Mouse (Mus musculus) lung, postnatal 25 days (tissue): Measurements from ENCODE around the gene Frmd6.
A peak's percentile ranks its signal among the peaks of the same experiment; 100 is the strongest.

Experiments
- DNase-seq: peaks from one replicate; pipeline ENCODE4 v3.0.0; 2022; ENCODE audit warnings: low spot score

Gene Frmd6

DNA sequence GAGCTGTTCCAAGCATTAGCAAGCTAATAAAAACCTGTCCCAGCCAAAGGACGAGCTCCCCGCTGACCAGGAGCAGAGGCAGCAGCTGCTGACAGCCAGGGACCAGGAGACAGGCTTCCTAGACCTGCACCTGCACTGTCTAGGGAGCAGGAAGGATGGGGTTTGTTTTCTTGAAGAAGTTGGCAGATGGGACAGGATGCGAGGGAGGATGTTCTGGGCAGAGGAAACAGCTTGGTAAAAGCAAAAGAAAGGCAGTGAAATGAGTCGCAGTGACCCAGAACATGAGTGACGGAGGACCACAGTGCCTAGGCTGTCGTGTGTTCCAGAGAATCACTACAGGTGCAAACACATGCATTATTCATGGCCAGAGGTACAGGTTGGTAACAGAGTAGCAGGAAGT lies 27.7 kb downstream of the Frmd6 start:
- peak; percentile 64 for DNase-seq

DNA sequence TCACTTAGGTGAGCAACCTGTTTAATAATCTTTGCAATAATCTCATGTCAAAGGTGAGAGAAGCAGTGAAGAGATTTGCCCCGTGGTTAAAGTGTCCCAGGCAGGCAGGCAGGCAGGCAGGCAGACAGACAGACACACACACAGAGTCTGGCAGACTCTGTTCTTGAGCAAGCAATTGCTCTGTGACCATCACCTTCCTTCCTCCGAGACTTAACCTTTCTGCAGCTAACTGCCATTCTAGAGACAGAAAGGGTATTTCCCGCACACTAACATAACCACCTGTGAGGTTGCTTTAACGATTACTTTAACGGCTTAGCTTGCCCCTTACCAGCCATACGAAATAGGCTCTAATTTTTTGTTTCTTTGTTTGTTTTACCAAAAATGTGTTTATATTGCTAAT lies 30.4 kb downstream of the Frmd6 start:
- no peak for DNase-seq

DNA sequence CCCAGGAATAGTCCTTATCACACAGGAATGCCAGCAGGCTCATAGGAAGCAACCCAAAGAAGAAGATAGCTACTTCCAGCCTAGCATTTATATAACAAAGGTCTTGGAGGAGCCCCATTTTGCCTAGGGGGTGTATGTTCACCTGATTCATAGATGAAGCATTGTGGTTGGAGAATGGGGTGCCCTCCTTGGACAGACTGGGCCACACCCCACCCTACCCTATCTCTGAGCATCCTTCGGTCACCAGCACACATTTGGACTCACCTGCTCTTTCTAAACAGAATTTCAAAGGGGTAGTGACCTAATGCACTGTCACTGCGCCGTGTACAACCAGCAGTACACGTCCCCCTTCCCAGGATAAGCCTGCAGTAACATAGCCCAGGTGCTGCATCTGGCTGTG lies 31.5 kb downstream of the Frmd6 start:
- no peak for DNase-seq

GRCm38 (mm10) chr12:70863281-70863680 lies 38.0 kb downstream of the Frmd6 start:
- DNase-seq: no peak

- DNase-seq: peak; percentile 16
Measured at GRCm38 (mm10) chr12:70867780-70868179, 42.5 kb downstream of the Frmd6 start.

DNA sequence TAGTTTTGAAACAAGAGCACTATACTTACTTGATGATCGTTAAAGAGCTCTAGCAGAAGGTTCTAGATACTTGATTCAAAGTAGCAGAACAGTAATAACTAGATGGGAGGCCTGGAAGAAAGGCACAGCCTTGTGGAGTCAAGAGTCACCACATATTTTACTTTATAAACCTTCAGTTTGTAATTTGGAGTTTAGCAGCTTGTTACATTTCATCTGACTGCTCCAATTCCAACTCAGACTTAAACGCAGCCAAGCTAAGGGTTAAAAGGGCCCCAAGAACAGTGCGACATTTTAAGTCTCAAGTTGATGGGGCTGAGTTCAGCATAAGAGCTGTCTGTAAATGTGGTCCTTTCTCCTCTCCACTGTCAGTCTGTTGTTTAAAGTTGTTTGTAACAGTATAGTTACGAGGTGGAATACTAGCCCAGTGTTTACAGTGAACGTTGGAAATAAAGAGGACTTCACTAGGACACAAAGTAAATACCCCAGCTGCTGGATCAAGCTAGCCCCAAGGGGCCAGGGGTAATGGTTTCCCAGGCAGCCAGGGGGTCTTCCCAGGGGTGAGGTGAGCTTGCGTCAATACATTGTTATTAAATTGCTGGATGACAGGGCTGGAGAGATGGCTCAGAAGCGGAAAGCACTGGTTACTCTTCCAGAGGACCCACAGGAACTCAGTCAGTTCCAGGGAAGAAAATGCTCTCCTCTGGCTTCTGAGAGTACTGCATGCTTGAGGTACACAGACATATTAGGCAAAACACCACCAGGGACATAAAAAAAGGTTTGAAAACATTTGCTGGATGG lies 43.1 kb downstream of the Frmd6 start:
- DNase-seq: no peak

DNA sequence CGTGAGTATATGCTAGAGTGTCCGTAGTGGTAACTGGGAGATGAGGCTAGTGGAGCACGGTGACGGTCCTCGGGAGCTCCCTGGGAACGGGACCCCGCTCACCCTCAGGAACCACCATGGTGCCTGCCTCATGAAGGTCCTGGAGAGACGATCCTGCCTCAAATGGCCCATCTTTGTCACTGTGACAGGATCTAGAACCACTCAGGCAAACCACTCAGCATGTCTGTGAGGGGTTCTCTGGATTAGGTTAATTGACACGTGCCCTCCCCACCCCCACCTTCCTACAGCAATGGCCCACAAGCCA lies 43.6 kb downstream of the Frmd6 start:
- DNase-seq: no peak

GRCm38 (mm10) chr12:70873544-70873943 lies 48.2 kb downstream of the Frmd6 start:
- peak; percentile 59 for DNase-seq

GRCm38 (mm10) chr12:70876270-70876998 lies 51.1 kb downstream of the Frmd6 start:
- no peak for DNase-seq

- DNase-seq: peak; percentile 26
Measured at GRCm38 (mm10) chr12:70877926-70878710, 52.8 kb downstream of the Frmd6 start.

DNA sequence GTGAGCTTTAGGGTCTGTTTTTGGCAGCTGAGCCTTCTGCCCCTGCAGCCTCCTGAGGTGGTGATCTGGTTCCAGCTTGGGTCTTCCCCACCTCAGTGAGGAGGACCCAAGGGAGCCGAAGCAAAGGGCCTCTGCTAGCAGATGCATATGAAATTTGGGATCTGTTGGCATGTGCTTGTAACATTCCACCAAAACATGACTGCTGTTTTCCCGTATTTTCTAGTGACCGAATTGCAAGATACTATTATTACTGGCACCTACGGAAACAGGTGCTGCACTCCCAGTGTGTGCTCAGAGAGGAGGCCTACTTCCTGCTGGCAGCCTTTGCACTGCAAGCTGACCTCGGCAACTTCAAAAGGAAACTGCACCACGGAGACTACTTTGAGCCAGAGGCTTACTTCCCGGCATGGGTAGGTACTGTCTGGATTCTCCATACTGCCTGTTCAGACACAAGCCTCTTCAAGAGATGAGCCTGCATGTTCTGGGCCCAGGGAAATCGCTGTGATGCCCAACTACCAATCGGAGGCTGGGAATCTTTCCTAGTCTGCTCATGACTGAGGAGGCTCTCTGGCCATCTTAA lies 55.2 kb downstream of the Frmd6 start:
- DNase-seq: no peak

DNA sequence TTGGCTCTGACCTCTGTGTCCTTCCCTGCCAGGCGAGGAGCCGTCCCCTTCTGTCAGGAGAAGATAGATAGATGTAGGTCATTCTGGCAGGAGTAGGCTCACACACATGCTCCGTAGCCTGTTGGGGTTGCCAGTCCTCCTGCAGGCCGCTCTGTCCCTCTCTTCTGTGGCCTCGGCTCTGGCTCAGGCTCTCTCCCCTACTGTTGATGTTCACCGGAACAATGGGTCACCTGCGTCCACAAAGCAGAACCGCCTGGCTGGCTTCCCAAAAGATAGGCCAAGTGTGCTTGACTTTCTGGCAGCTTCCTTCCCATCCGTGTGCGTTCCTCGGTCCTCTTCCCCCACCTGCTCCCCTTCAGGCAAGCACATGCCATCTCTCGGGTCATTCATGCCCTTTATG lies 56.0 kb downstream of the Frmd6 start:
- peak; percentile 72 for DNase-seq

- peak; percentile 39 for DNase-seq
Measured at GRCm38 (mm10) chr12:70881854-70882253, 56.5 kb downstream of the Frmd6 start.

DNA sequence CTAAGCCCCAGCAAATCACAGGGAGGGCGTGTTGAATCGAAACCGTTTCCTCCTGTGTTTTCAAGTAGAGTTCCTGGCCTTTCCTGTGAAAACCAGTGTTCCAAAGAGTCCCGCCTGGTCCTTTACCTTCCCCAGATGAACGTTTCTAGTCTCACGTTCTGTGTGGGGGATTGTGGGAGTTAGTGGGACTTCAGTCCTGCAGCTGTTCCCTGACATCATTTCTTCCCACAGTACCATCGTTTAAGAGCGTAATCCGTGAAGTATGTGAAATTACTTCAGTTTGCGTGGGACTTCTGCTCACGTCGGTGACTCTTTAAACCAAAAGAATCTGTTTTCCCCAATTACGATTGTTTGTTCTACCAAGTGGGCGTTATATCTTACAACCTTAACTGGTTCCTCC lies 57.8 kb downstream of the Frmd6 start:
- DNase-seq: no peak

DNA sequence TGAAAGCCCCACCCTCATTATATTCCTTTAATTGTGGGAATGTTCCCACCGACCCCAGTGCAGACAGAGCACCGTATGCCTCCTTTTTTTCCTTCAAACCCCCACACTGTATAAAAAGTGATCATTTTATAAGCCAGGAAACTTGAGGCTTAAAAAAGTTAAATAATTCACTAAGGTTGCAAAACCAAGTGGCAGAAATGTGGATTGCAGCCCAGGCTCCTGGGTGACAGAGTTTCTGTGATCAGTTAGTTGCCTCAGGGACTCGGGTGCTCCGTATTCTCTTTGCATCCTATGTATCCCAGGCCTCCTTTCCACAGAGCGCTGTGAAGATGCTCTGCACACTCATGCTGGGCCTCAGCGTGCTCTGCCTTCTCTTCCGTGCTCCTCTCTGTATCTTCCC lies 58.8 kb downstream of the Frmd6 start:
- DNase-seq: no peak

DNA sequence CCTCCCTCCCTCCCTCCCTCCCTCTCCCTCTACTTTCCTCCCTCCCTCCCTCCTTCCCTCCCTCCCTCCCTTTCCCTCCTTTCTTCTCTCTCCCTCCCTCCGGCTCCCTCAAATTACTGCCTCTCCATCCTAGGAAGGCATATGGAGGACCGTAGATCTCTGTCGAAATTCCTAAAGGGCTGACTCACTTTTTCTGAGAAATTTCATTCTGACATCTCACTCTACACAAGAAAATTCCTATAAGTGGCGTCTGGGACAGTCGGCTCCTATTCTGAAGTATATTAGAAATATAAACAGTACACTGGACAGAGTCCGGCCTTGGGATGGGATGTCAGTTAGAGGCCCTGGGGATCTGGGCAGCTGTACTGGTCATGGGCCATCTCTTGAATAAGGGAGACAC lies 59.7 kb downstream of the Frmd6 start:
- DNase-seq: no peak

GRCm38 (mm10) chr12:70885576-70885975 lies 60.3 kb downstream of the Frmd6 start:
- no peak for DNase-seq

DNA sequence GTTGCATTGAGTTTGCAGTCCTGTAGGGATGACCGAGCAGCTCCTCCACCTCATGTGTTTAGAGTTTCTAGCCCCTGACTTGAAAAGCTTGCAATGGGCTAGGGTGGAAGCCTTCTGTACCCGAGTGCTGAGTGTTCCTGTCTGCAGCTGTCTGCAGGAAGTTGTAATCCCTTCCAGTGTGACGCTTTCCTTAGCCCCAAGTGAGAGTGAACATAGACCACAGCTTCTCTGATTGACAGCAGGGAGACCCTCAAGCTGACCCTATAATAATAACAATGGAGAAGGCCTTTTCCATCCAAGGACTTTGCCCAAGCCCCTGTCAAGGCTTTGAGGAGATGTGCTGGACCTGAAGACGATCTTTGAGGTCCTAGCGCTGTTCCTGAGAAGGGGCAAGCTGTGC lies 65.1 kb downstream of the Frmd6 start:
- no peak for DNase-seq

DNA sequence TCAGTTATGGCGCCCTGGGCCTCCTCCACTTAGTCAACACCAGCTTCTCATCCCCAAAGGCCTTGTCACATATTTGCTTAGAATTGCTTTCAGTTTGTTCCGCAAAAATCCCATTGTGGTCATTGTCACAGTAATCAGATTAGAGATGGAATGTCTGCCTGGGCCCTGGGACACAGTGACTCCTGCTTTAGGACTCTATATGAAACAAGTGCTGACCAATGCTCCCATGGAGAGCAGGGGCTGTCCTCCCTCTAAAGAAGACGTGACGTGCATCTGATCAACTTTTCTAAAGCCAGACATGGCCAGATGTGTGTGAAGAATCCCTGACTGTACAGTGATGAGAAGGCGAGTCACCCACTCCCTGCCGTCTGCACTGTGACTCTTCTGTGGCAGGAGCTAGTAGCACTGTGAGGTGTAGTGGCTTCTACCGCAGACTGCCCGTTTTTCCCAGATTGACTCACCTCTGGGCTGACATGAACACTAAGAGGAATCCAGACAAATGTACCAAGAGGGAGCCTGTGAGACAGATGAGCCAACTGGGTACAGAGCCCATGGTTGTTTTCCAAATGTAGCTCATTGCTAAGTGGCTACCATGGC lies 65.7 kb downstream of the Frmd6 start:
- DNase-seq: no peak

DNA sequence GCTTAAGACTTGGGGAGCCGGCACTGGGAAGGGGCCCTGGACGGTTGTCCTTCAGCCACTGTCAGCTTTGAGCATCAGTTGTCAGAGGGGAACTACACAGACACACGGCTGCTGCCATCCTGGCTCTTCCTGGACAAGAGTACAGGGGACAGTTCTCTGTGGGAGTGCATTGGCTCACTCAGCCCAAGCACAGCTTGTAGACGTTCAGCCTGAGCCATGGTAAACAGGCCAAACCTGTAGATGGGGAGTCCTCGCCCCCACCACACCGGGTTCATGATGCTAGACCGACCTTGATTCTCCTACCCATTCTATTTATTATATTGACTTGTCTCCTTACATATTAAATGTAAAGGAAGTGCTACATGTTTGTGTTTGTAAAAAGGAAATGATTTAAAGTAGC lies 70.0 kb downstream of the Frmd6 start:
- DNase-seq: no peak

- DNase-seq: no peak
Measured at GRCm38 (mm10) chr12:70896068-70896467, 70.8 kb downstream of the Frmd6 start.

- no peak for DNase-seq
Measured at GRCm38 (mm10) chr12:70897434-70897833, 72.1 kb downstream of the Frmd6 start.
